8 mouse cellular contexts compared by ENCODE assay signal in genomic region chr14:55815310-55815751, GRCm38 (mm10). TPM values are rescaled to one million over a fixed set of nuclear protein-coding genes. Genes with fewer than 3 reads are reported as not detected.
DNase-seq lines count a peak whose midpoint lies in the region; ATAC-seq lines count a peak whose summit lies in the region.

No protein-coding gene starts in this region.

- peak overlapping the region; percentile 32 for H3K27ac ChIP-seq in lung, embryonic 15.5 days

- peak; percentile 81; the same call in 1 of the 2 replicates for ATAC-seq in lung, embryonic 15.5 days (ENCODE audit: borderline replicate concordance, extremely low read depth, low FRiP score, low TSS enrichment)

- WGBS in lung, embryonic 15.5 days = 14% methylated on average over 17 of the region's 17 CpGs

- H3K9ac ChIP-seq in lung, embryonic 15.5 days = peak overlapping the region; percentile 32

- H3K4me1 ChIP-seq in lung, embryonic 15.5 days = 0 out of 2 replicates have a peak, but pooled peaks cover 9% of the 10 kb centered on the region

- peak overlapping the region; percentile 50 for H3K4me3 ChIP-seq in lung, embryonic 15.5 days

- H3K27me3 ChIP-seq in lung, embryonic 15.5 days = no peaks in the 10 kb centered on the region; the same call in 1 of the 2 replicates

- H3K36me3 ChIP-seq in lung, embryonic 15.5 days = no peaks in the 10 kb centered on the region

- no peaks in the 10 kb centered on the region for H3K9me3 ChIP-seq in lung, embryonic 15.5 days

- DNase-seq in right cerebral cortex, postnatal 25 days = peak; percentile 23
- DNase-seq in right cerebral cortex, adult 18-20 months = no peak
- DNase-seq in embryo, embryonic 11 days = peak; percentile 74
- peak; percentile 67 to 77 for DNase-seq in heart, adult 9 months (ENCODE audit: low spot score in 2 of 2)
- DNase-seq in kidney, adult 8-10 months = peak; percentile 61 to 63
- DNase-seq in retina, postnatal 1 day = peak; percentile 63
- no peak for DNase-seq in spleen, postnatal 14 days (ENCODE audit: low spot score in 2 of 2)

- peak overlapping the region; percentile 72 for H3K4me2 ChIP-seq in lung, embryonic 15.5 days

RNA-seq across cellular contexts. Expression of gene Nfatc4, which starts 7.6 kb away (rescaled TPM):
- polyA plus RNA-seq in lung, embryonic 15.5 days (2015; fragmentation: Nextera tagmentation; extraction: Ambion mirVana) = 50.9 and 52.7 TPM in 2 replicates

RNA-seq across cellular contexts. Expression of gene Ripk3, which starts 26.7 kb away (rescaled TPM):
- 43.4 and 45.6 TPM in 2 replicates for polyA plus RNA-seq in lung, embryonic 15.5 days (2015; fragmentation: Nextera tagmentation; extraction: Ambion mirVana)

RNA-seq across cellular contexts. Expression of gene Adcy4, which starts 31.4 kb away (rescaled TPM):
- 14.3 and 18.0 TPM in 2 replicates for polyA plus RNA-seq in lung, embryonic 15.5 days (2015; fragmentation: Nextera tagmentation; extraction: Ambion mirVana)

RNA-seq across cellular contexts. Expression of gene Nynrin, which starts 38.5 kb away (rescaled TPM):
- polyA plus RNA-seq in lung, embryonic 15.5 days (2015; fragmentation: Nextera tagmentation; extraction: Ambion mirVana) = 19.5 and 19.7 TPM in 2 replicates

RNA-seq across cellular contexts. Expression of gene Ltb4r1, which starts 49.6 kb away (rescaled TPM):
- polyA plus RNA-seq in lung, embryonic 15.5 days (2015; fragmentation: Nextera tagmentation; extraction: Ambion mirVana) = 1.7 and 2.6 TPM in 2 replicates

Comparison
In these comparisons a context has a peak if more than half of its experiments do, and no peak if none do; other contexts are left out.
1. DNase-seq: peak in right cerebral cortex, postnatal 25 days (single experiment), embryo, embryonic 11 days (single experiment), heart, adult 9 months (2 of 2), kidney, adult 8-10 months (2 of 2) and retina, postnatal 1 day (single experiment); none in right cerebral cortex, adult 18-20 months (single experiment) and spleen, postnatal 14 days (0 of 2).